Mouse (Mus musculus) retina, postnatal 1 day (tissue): ENCODE results near the gene Myrf.

Experiments used
- DNase-seq: peaks from one replicate; pipeline ENCODE4 v3.0.0-alpha.2; 2012

Gene Myrf

GRCm38 (mm10) chr19:10204616-10205001 lies 35.9 kb downstream of the Myrf start:
- DNase-seq = peak; percentile 74

GRCm38 (mm10) chr19:10203848-10204615 lies 36.5 kb downstream of the Myrf start, which contains the start of the genes Tmem258 and Fen1:
Tmem258 (plus strand) TSS chr19:10204014.
Fen1 (minus strand) TSS chr19:10204169.
- DNase-seq = peak; percentile 94

GRCm38 (mm10) chr19:10203146-10203847 lies 37.3 kb downstream of the Myrf start:
- DNase-seq = no peak

- peak; percentile 87 for DNase-seq
Observed at GRCm38 (mm10) chr19:10198723-10199122, 41.8 kb downstream of the Myrf start.

GRCm38 (mm10) chr19:10198286-10198685 lies 42.3 kb downstream of the Myrf start:
- DNase-seq = no peak

GRCm38 (mm10) chr19:10197130-10197529 lies 43.4 kb downstream of the Myrf start:
- no peak for DNase-seq

- no peak for DNase-seq
Observed at GRCm38 (mm10) chr19:10195252-10195651, 45.3 kb downstream of the Myrf start.

- peak; percentile 11 for DNase-seq
Observed at GRCm38 (mm10) chr19:10194337-10194736, 46.2 kb downstream of the Myrf start.

- no peak for DNase-seq
Observed at GRCm38 (mm10) chr19:10191326-10191725, 49.2 kb downstream of the Myrf start.

GRCm38 (mm10) chr19:10190796-10191195 lies 49.8 kb downstream of the Myrf start:
- DNase-seq = peak; percentile 81

- DNase-seq = no peak
Observed at GRCm38 (mm10) chr19:10189940-10190339, 50.6 kb downstream of the Myrf start.

GRCm38 (mm10) chr19:10189022-10189421 lies 51.5 kb downstream of the Myrf start:
- no peak for DNase-seq

GRCm38 (mm10) chr19:10188281-10188811 lies 52.2 kb downstream of the Myrf start:
- DNase-seq = no peak

GRCm38 (mm10) chr19:10186569-10186968 lies 54.0 kb downstream of the Myrf start:
- DNase-seq = no peak

GRCm38 (mm10) chr19:10185876-10186275 lies 54.7 kb downstream of the Myrf start:
- DNase-seq = no peak

- peak; percentile 53 for DNase-seq
Observed at GRCm38 (mm10) chr19:10184096-10184495, 56.5 kb downstream of the Myrf start.

GRCm38 (mm10) chr19:10183299-10183983 lies 57.1 kb downstream of the Myrf start:
- DNase-seq = peak; percentile 87

- DNase-seq = peak; percentile 98
Observed at GRCm38 (mm10) chr19:10182670-10183298, 57.8 kb downstream of the Myrf start, which contains the start of gene Fads1. Fads1 (plus strand) TSS chr19:10182888.

- no peak for DNase-seq
Observed at GRCm38 (mm10) chr19:10182142-10182541, 58.4 kb downstream of the Myrf start.

- no peak for DNase-seq
Observed at GRCm38 (mm10) chr19:10181225-10181624, 59.3 kb downstream of the Myrf start.

GRCm38 (mm10) chr19:10176941-10177372 lies 63.6 kb downstream of the Myrf start:
- peak; percentile 25 for DNase-seq

GRCm38 (mm10) chr19:10176477-10176876 lies 64.1 kb downstream of the Myrf start:
- no peak for DNase-seq

- no peak for DNase-seq
Observed at GRCm38 (mm10) chr19:10174956-10175355, 65.6 kb downstream of the Myrf start.
